Mouse (Mus musculus): ENCODE results near the gene Olfr943. TPM values are rescaled to one million over a fixed set of nuclear protein-coding genes. Genes with fewer than 3 reads are reported as not detected.

Olfr943 gene
- polyA plus RNA-seq (2021; fragmentation: Nextera tagmentation), result 0.01 TPM in 1 of 2 replicates, not detected in the other
- long read RNA-seq, experiment 1, partial matches to known transcripts, result 0 of 1 reads
- long read RNA-seq, experiment 1, other reads (novel, unspliced or antisense), result 1 of 1 reads
- long read RNA-seq, experiment 2, result 0 reads

DNA sequence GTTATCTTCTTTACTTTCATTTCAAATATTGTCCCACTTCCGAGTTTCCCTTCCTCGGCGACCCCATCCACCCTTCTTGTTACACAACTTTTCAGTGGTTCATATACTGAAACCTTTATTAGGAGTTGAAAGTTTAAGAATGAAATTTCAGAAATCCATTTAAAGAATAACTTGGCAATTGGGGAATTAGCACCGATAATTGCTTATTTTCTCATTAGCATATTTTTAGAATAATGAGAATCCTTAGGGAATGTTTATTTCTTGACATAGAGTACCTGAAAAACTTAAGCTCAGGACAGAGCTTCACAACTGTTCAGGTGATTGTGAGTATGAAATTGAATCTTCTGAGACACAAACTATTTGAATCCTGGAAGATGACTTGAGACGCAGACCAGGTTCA is at the start of gene Olfr943:
Gene Olfr943, plus strand, starts transcription at position 301 of the 400 bp plus-strand sequence.

GRCm38 (mm10) chr9:39127831-39128230 is 38.3 kb upstream of the Olfr943 start, which contains the start of gene Olfr27:
Gene Olfr27, plus strand, starts transcription at chr9:39128131.

DNA sequence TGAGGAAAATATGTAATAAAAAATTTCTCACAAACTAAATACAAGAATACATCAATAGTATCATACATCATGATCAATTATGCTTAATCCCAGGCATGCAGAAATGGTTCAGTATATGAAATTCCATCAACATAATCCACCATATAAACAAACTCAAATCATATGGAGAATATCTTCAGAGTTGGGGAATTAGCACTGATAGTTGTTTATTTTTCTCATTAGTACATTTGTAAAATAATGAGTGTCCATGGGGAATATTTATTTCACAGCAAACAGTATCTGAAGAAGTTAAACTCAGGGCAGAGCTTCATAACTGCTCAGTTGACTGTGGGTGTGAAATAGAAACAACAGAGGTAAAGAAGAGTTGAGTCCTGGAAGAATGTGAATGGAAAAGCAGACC is 35.5 kb downstream of the Olfr943 start, which contains the start of gene Olfr944:
Gene Olfr944, plus strand, starts transcription at position 301 of the 400 bp plus-strand sequence.

Other genes with a start within 250 kb of the Olfr943 start
- not detected in 2 replicates for gene Olfr930, start 236.5 kb upstream of the Olfr943 start, polyA plus RNA-seq (2021; fragmentation: Nextera tagmentation)
- gene Olfr933, start 194.0 kb upstream of the Olfr943 start, polyA plus RNA-seq (2021; fragmentation: Nextera tagmentation), result not detected in 2 replicates
- not detected in 2 replicates for gene Olfr934, start 178.0 kb upstream of the Olfr943 start, polyA plus RNA-seq (2021; fragmentation: Nextera tagmentation)
- not detected in 2 replicates for gene Olfr935, start 166.6 kb upstream of the Olfr943 start, polyA plus RNA-seq (2021; fragmentation: Nextera tagmentation)
- gene Olfr146, start 142.9 kb upstream of the Olfr943 start, polyA plus RNA-seq (2021; fragmentation: Nextera tagmentation), result not detected in 2 replicates
- gene Olfr937, start 101.4 kb upstream of the Olfr943 start, polyA plus RNA-seq (2021; fragmentation: Nextera tagmentation), result not detected in 2 replicates
- not detected in 2 replicates for gene Olfr938, start 87.4 kb upstream of the Olfr943 start, polyA plus RNA-seq (2021; fragmentation: Nextera tagmentation)
- gene Olfr27, start 38.2 kb upstream of the Olfr943 start, polyA plus RNA-seq (2021; fragmentation: Nextera tagmentation), result not detected in 2 replicates
- gene Olfr944, start 35.6 kb downstream of the Olfr943 start, polyA plus RNA-seq (2021; fragmentation: Nextera tagmentation), result not detected in 2 replicates
- not detected in 2 replicates for gene Olfr1537, start 83.7 kb downstream of the Olfr943 start, polyA plus RNA-seq (2021; fragmentation: Nextera tagmentation)
- not detected in 2 replicates for gene Olfr945, start 110.5 kb downstream of the Olfr943 start, polyA plus RNA-seq (2021; fragmentation: Nextera tagmentation)
- not detected in 2 replicates for gene Olfr948, start 159.7 kb downstream of the Olfr943 start, polyA plus RNA-seq (2021; fragmentation: Nextera tagmentation)
- gene Olfr951, start 221.1 kb downstream of the Olfr943 start, polyA plus RNA-seq (2021; fragmentation: Nextera tagmentation), result not detected in 2 replicates

Data from left cerebral cortex, adult 6 months (tissue).